Mouse (Mus musculus) thymus, postnatal 25 days (tissue): ENCODE data around the gene Inpp5a.

Experiments
- DNase-seq: peaks from one replicate; pipeline ENCODE4 v3.0.0; 2022

Gene Inpp5a

DNA sequence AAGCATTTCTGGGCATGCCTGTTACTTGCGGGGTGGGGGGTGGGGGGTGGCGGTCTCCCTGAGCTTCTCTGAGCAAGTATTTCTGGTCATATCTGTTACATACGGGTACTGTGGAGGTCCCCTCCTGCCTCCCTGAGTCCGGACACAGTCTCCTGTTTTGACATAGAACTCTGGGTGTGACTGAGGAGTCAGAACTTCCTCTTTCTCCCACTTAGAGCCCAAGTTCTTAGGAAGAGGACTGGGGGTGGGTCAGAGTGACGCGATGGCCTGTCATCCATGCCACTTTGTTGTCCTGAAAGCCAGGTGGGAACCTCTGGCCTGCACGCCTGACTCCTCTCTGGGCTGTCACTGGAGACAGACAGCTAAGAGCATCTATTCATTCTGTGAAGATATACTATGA lies 11.5 kb upstream of the Inpp5a start:
- DNase-seq: no peak

DNA sequence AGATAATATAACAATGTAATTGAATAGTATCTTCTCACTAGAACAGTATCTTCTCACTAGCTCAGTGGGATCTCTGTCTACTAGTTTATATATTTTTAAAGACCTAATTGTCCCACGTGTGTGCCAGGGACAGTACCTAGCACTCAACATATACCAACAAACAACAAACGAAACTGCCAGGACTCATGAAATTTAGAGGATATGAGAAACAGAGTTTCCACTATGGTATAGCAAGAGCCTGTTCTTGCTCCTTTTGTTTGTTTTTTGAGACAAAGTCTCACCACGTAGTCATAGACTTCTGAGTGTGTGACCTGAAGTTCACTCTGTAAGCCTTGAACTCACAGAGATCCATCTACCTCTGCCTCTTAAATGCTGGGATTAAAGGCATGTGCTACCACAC lies 10.6 kb upstream of the Inpp5a start:
- no peak for DNase-seq

DNA sequence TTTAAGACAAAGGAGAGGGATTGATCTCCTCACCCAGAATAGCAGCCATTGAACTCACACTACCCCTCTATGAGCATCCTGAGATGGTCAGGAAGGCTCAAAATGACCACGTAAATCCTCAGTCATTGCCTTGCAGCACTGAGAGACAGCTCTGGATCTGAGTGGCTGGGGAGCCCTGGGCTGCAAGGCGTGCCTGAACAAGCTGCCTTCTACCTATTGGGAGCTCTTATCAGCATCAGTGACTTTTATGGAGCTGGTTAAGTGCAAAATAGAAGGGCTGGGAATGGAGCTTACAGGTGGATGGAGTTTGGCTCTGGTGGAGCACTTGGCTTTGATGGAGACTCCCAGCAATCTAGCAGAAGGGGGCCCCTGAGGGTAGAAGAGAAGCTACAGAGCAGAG lies 9.2 kb upstream of the Inpp5a start:
- no peak for DNase-seq

DNA sequence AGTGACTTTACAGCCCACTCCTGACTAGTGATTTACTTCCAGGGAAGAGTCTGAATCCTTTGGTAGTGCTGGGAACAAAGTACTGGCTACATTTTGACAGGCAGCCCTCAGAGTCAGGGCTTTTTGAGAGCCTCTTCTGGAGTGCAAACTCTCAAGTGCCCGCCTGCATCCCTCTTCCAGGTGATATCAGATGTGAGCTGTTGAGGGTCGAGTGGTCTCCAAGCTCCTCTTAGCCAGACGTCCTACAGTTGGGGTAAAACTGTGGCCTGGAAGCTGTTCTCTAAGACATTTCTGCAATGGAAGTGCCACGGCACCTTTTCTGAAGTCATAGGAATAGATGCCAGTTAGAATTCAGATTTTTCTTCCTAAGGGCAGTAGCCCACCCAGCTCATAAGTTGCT lies 8.7 kb upstream of the Inpp5a start:
- DNase-seq: no peak

DNA sequence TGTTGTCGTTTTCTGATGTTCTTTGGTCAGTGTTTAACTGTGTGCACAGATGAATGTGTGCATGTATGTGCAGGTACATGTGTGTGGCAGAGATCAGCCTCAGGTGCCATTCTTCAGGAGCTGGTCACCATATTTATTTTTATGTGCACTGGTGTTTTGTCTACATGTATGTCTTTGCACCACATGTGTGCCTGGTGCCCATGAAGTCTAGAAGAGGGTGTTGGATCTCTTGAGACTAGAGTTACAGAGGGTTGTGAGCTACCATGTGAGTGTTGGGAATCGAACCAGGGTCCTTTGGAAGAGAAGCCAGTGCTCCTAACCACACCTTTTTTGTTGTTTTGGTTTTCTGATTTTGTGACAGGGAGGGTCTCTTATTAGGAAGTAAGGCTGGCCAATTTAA lies 7.0 kb upstream of the Inpp5a start:
- DNase-seq: no peak

DNA sequence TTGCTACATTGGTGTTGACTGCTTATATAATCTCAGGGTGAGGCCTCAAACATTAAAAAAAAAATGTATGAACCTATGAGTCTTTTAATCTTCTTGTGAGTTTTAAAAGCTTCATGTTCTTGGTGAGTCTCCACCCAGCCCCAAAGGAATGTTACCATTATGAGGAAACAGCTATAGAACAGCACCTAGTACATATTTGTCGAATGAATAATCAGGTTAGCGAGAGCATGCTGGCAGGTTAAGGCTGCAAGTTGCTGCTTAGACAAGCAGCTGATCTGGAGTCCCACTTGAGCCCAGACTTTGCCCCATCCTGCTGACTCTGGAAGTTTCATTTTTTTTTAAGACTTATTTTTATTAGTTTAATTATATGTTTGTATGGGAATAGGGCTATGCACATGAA lies 6.1 kb upstream of the Inpp5a start:
- no peak for DNase-seq

DNA sequence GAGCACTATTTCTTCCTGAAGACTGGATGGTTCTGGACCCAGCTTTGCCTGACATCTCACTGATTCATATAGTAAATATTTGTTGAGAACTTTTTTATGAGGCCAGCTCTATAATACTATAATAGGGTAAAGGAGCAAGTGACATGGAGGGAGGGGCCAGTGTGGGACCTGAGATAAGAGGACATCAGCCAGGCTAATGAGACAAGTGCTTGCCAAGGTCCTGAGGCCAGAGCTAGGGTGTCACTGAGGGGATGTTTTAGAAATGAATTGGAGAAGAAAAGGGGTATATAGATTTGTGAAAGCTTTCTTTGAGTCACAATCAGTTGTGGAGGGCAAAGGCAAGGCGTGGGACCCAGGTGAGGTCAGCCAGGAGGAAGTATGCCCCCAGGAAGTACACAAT lies 4.4 kb upstream of the Inpp5a start:
- DNase-seq: no peak

DNA sequence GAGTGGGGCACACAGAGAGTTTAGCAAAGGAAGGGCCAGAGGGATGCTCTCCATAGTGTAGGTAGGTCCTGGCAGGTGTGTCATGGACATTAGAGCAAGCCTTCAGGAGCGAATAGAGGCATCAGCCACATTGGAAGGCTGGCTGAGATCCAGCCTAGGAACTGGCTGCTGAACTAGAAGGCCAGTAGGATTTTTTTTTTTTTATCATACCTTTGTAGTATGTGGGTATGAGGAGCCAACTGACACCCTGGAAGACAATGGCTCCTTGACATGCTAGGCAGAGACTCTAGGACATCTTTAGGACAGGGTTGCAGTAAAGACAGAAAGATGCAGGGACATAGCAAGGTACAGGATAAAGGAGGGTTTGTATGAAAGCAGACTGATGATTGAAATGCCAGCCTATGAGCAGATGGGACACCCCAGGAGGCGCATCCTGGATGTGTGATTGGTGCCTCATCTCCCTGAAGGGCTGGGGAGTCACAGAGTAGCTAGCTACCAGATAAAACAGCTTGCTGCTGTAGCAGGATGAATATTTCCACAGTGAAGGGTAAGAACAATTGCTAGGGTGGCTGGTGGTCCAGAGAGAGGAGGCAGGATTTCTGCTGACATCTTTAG lies 3.9 kb upstream of the Inpp5a start:
- no peak for DNase-seq

DNA sequence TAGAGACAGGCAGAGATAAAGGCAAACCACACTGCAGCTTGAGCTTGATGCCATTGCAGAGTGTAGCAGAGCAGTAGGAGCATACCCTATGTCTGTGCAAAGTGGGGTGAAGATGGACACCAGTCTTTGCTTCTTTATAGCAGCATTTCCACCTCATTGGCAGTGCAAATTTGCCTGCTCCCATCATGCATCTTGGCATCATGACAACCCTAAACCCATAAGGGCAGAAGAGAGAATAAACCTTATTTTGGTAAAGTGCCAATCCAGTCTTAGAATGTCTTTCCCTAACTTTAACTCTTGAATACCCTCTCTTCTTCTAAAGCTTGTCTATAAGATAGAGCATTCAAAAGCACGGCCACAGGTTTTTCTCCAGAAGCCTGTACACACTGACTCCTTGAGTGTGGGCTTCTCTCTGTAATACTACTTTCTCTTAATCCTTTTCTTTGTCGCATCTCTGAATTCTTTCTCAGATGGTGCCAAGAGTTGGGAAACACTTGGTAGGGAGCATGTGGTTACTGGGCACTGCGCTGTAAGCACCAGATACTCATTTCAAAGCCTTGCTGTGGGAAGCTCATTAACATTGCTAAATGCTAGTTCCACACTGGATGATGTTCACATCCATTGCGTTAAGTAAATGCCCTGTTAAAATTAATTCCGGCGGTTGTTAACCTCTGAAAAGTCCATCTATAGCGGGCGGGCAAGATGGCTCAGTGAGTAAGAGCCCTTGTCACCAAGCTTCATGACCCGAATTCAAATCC lies 1.8 kb upstream of the Inpp5a start:
- DNase-seq: no peak

DNA sequence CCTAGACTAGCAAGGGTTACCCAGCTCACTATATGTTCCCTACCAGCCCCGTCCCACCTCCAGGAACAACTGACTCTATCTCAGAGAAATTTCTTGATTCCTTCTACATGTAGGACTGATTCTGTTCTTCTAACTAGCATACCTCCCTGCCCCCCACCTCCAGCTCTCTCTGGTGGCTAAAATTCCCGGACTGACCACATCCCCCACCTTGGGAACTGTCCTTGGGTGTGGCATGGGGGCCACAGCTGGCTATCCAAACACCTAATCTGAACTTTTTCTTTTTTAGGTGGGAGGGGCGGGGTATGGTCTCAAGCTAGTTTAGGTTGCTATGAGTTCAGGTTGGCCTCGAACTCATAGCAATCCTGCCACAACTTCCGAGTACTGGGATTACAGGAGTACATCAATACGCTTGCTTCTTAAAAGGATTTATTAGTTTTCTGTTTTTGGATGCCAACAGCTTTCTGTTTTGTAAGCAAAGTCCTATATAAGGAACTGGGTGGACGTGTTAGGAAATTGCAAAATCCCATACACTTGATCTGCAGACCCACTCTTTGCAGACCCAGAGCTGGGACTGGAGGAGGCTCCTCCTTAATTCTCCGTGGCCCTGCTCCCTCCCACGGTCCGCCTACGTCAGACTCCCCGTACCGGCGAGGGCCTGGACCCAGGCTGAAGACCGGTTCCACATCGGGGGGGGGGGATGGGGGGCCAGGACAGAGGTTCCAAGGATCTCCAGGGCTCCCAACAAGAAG lies 814 bp upstream of the Inpp5a start:
- no peak for DNase-seq

DNA sequence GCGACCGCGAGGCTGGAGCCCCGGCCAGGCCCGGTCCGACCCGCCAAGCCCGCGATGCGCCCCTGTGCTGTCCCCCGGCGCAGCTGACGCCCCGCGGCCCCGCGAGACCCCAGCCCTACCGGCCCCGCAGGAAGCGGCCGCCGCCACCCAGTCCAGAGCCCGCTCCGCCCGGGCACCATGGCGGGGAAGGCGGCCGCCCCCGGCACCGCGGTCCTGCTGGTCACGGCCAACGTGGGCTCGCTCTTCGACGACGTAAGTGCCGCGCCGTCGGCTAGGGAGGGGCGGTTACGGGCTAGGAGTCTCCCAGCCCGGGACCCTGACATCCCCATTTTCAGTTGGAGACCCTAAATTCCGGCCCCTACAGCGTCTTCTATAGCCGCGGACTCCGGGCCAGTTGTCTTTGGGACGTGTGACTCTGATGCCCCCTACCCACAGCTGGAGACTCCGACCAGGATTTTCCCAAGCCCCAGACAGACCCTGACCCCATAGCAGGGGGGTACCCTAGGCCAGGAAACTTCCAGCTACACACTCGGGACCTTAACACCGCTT lies 378 bp downstream of the Inpp5a start:
- no peak for DNase-seq

DNA sequence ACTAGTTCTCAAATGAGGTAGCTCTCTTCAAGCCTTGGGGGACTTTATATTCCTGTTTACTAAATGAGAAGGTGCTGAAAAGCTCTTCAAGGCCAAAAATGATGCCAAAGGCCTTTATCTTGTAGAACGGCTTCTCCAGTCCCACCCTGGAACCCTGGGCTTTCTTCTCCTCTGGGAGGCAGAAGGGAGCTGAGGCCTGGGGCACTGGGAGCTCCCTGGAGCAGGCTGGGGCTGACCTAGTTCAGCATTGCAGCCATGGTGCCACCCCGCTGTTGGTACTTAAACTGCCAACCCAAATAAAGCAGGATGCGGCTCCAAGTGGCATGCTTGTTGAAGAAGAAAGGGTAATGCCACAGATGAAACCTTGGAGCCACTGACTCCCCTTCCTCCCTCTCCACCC lies 1.5 kb downstream of the Inpp5a start:
- no peak for DNase-seq

DNA sequence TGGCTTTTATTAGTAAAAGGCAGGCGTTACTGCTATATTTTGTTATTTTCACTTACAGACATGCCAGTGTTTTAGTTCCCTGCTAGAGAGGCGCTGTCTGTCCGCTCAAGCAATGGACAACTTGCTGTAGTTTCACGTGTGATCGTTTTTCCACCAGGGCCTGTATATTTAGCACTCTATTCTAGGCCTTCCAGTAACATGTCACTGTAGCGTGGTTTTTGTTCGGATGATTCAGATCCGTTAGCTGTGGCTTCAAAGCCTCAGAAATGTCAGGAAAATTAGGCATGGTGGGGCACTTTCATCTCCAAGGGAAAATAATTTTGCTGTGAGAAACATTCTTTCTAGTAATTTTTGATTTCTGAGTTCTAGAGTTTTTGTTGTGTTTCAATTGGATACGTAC lies 2.0 kb downstream of the Inpp5a start:
- no peak for DNase-seq

DNA sequence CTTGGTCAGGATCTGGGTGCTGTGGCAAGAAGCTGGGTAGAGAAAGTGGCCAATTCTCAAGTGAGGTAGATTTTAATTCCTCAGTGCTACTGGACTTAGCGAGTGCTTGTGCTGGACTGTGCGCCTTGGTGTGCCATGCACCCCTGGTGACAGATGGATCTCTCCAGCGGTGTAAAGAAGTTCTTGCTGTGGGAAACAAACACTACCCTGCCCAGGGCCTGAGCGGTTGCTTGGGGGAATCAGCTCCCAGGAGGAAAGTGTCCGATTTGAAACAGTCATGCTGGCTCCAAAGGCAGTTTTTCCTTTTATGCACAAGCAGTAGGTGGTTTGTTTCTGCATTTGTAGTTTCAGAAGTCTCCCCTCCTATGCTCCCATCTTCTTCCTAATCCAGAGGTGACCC lies 2.8 kb downstream of the Inpp5a start:
- no peak for DNase-seq

DNA sequence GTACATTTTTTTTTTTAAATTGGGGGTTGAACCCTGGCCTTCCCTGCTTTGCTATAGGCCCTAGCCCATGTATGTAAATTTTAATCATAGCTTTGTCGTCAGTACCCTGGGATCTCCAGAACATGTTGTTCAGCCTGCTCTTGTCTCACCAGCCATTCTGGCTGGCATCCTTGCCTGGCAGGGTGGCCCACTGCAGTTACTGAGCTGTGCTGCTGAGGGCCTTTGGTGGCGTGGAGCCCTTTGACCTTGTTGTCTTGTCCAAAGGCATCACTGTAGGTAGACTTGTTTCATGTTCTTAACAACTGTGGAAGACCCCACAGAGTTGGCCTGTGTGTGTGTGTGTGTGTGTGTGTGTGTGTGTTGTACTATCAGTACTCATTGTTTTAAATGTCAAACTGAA lies 3.2 kb downstream of the Inpp5a start:
- DNase-seq: no peak

DNA sequence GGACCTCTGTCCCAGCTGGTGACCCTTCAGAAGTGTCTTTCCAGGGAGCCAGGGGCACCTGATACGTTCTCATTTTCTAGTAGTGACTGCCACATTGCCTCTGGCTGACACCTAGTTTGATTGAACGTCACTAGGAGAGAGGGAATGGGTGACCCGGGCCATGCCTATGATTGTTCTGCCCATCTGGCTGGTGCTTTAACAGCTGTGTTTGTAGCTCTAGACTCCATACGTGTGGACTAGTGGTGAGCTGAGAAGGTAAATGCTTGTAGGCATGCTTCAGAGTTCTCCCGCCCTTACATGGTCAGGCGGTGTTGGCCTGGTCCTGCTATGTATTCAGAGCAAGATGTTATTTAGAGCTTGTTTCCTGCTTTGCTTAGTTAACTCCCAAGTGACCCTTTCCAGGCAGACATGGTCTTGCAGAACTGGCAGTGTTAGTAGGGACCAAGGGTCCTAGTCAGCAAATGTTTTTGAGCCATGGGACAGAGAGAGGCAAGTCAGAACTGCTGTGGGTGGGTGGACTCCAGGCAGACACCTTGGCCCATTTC lies 3.9 kb downstream of the Inpp5a start:
- DNase-seq: no peak

DNA sequence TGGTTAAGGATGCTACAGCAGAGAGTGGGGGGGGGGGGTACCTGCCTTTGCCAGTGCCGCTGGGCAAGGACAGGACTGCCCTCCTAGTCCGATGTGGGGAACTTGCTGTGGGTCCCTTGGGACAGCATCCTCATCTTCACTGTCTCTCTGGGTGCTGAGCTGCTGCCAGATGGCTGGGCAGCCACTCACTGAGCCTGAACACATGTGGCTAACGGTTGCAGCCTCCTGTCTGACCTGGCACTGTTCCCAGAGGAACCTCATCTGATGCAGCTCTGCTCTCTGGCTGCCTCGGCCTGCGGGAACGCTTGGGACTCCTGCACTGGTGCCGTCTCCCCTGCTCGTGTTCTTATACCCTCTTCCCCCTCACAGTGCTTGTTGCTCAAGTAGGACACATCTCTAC lies 8.6 kb downstream of the Inpp5a start:
- no peak for DNase-seq

DNA sequence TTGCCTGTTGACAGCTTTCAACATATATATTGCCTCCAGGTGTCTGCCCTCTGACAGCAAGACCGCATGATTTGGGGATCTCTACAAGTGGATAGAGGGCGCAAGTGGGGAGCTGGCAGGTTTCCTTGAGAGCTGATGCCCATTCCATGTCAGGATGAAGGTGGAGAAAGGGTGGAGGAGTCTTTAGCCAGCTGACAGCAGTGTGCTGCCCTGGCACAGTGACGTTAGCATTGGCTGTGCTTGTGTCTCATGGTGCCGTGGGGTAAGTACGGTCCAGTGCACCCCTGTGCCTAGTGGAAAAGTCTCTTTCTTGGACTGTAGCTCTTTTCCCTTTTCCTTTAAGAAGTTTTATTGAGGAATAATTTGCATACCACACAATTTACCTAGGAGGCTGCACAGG lies 9.2 kb downstream of the Inpp5a start:
- DNase-seq: no peak

DNA sequence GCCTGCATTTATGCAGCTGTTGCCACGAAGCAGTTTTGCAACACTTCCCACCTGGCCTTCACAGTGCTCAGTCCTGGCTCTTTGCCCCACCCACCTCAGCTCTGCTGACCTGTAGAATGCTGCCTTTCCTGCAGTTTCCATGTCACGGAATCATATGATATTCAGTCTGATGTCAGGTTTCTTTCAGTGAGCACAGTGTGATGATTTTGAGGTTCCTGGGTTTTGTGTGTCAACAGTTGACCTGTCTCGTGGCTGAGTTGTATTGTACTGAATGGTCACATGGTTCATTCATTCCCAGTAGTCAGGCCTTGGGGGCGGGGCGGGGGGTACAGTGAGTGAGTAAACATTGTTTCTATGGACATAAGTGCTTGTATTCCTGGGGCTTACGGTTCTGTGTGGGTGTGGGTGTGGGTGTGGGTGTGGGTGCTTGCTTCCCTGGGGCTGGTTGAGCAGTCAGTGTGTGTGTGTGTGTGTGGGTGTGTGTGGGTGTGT lies 9.7 kb downstream of the Inpp5a start:
- no peak for DNase-seq

DNA sequence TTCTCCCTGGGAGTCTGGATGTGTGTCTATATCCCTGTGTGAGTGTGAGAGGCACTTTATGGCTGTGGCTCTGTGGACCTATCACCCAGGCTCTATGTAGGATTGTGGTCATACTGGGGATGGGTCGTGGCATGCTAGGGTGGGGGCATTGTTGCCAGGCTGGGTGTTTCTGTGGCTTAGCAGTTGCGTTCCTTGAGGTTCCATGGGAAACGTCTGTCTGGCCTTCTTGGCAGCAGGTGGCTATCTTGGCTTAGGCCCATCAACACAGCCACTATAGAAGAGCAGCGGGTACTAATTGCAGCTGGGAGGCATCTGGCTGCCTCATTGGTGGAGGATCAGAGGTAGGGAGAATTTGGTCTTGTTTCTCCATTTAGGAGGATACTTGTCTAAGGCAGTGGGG lies 10.7 kb downstream of the Inpp5a start:
- DNase-seq: no peak

DNA sequence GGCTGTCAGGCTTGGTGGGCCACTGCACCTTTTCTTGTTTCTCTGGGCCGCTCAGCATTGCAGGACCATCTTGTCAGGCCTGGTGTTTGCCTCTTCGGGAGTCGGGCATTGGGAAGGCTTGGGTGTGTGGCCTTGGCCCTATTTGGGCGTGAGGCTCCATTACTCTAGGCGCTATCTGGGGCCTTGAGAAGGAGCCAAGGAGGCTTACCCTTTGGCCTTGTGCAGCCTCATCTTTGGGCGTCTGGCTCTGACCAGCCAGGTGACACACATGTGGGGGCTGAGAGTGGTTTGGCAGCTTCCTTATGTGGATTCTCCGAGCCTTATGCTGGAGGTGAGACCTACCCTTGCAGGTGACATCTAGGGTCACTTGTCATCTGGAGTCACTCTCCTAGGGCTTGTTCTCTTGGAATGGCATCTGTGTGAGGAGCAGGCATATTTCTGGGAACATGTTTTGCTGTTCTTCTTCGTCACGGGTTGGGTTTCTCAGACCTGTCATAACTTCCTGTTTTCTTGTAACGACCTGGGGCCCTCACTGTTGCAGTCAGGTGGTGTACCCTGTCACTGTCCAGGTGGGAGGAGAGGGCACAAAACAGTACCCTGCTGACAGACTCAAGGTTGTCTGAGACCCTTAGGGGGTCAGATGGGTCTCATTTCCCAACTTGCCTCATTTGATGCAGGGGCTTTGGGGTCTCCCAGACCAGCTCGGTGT lies 11.2 kb downstream of the Inpp5a start:
- no peak for DNase-seq

DNA sequence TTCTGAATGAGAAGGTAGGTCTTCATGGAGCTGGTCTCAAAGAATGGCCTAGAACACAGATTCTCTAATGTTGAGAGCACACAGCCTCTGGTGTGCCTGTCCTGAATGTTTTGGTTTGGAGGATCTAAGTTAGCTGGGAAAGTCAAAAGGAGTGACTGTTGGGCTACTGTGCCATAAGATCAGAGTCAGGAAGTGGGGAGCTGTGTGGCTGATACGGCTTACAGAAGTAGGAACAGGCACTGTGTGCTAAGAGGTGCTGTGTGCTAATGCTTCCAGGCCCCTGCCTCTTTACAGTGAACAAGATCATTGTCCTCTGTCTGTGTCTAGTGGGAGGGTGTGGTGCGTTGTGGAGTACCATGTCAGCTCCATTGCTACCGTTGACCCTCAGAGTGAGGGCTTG lies 12.0 kb downstream of the Inpp5a start:
- peak; percentile 31 for DNase-seq

DNA sequence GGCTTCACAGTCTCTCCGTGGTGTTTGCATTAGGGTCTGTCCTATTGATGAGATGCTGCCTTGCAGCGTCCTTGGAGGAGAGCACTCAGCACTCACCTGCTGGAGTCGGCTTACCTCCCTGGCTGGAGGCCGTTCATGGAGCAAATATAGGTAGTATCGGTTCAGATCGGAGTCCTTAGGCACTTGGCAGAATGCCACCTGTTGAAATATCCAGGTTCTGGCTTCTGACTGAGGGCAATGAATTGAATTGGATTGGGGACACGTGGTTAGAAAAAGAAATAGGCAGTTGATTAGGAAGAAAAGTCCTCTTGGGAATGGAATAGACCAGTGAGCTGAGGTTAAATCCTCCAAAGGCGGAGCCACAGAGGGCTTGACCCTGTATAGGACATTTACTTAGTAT lies 12.9 kb downstream of the Inpp5a start:
- DNase-seq: no peak
